Mouse (Mus musculus) hindbrain, embryonic 11.5 days (tissue): ENCODE measurements around the gene Kcna5. TPM values are rescaled to one million over a fixed set of nuclear protein-coding genes. Genes with fewer than 3 reads are reported as not detected.
A peak's percentile ranks its signal among the peaks of the same experiment; 100 is the strongest.

ENCODE experiments used
- ATAC-seq: fragments of 200-750 bp; cut with Nextera tagmentation; 2 replicates; pipeline ENCODE4 v1.8.0; 2017; ENCODE audit warnings: mild to moderate bottlenecking, moderate TSS enrichment, moderate library complexity; ENCODE audit not compliant: low FRiP score
- DNase-seq: peaks from one replicate; pipeline ENCODE4 v3.0.0-alpha.2; 2015; ENCODE audit warnings: low spot score
- H3K27ac ChIP-seq: fragments of 300-500 bp; sonication (generic); 2 replicates; pipeline ENCODE4 v1.5.1; 2014; ENCODE audit warnings: mild to moderate bottlenecking, low read depth, low read length
- H3K27me3 ChIP-seq: fragments of 300-500 bp; sonication (generic); 2 replicates; pipeline ENCODE4 v1.6.1; 2014; ENCODE audit warnings: mild to moderate bottlenecking, low read length, moderate library complexity, mixed read lengths; ENCODE audit not compliant: control insufficient read depth, insufficient read depth
- H3K36me3 ChIP-seq: fragments of 300-500 bp; sonication (generic); 2 replicates; pipeline ENCODE4 v1.6.1; 2014; ENCODE audit warnings: mild to moderate bottlenecking, low read length, moderate library complexity, mixed read lengths; ENCODE audit not compliant: control insufficient read depth, insufficient read depth
- H3K4me1 ChIP-seq: fragments of 300-500 bp; sonication (generic); replicated peaks from 2 replicates; pipeline ENCODE4 v1.6.1; 2014; ENCODE audit warnings: low read length, mixed read lengths; ENCODE audit not compliant: control insufficient read depth, insufficient read depth
- H3K4me2 ChIP-seq: fragments of 300-500 bp; sonication (generic); replicated peaks from 2 replicates; pipeline ENCODE4 v1.6.1; 2014; ENCODE audit warnings: mild to moderate bottlenecking, low read depth, low read length
- H3K4me3 ChIP-seq: fragments of 300-500 bp; sonication (generic); 2 replicates; pipeline ENCODE4 v1.5.1; 2014; ENCODE audit warnings: low read depth, low read length
- H3K9ac ChIP-seq: fragments of 300-500 bp; sonication (generic); 2 replicates; pipeline ENCODE4 v1.6.1; 2014; ENCODE audit warnings: low read depth, low read length
- H3K9me3 ChIP-seq: fragments of 300-500 bp; sonication (generic); 2 replicates; pipeline ENCODE4 v1.6.1; 2016; ENCODE audit warnings: low read length; ENCODE audit not compliant: control insufficient read depth
- WGBS: fragments of 180-500 bp; shearing (Covaris S2); extraction: QIAGEN DNeasy Blood & Tissue Kit; methylation state at CpG from one replicate; pipeline ENCODE4 v1.1.7; 2014; 5-methylcytosine and 5-hydroxymethylcytosine counted together
- polyA plus RNA-seq: library from polyadenylated mRNA; unstranded; fragments of >200 nt; fragmentation: Nextera tagmentation; extraction: Ambion mirVana; gene quantifications from 2 replicates; pipeline ENCODE4 v1.2.1, GENCODE M21; 2014

Kcna5 gene
- polyA plus RNA-seq, 1 experiment from 2014 or later, result 3.9 TPM

- ATAC-seq (0 out of 2 replicates have a peak, but pooled peaks have one; percentile 41), DNase-seq (peak; percentile 70)
- whole genome bisulfite sequencing, result 63% methylated on average over 5 of the region's 5 CpGs
- no peaks in the 10 kb centered on the region for H3K27me3 ChIP-seq
- no peaks in the 10 kb centered on the region for H3K9me3 ChIP-seq
- no peak overlapping the region for H3K27ac ChIP-seq
- 0 out of 2 replicates have a peak, but pooled peaks cover 2% of the 10 kb centered on the region for H3K4me1 ChIP-seq
- no peak overlapping the region for H3K4me2 ChIP-seq
- no peaks in the 10 kb centered on the region for H3K36me3 ChIP-seq
- no peak overlapping the region for H3K9ac ChIP-seq
- no peak overlapping the region for H3K4me3 ChIP-seq
These were observed 37.3 kb downstream of the Kcna5 start for GRCm38 (mm10) chr6:126497878-126498277.

GRCm38 (mm10) chr6:126497173-126497839 is 37.9 kb downstream of the Kcna5 start:
- peak; percentile 33 for DNase-seq
- Histone ChIP-seq H3K9me3 (no peaks in the 10 kb centered on the region), H3K36me3 (no peaks in the 10 kb centered on the region), H3K9ac (no peak overlapping the region), H3K27me3 (no peaks in the 10 kb centered on the region), H3K27ac (no peak overlapping the region), H3K4me2 (no peak overlapping the region), H3K4me1 (no peaks in the 10 kb centered on the region), H3K4me3 (no peak overlapping the region)
- 35% methylated on average over 6 of the region's 6 CpGs for WGBS
- ATAC-seq, result 0 out of 2 replicates have a peak, but pooled peaks have one; percentile 38

GRCm38 (mm10) chr6:126487136-126487535 is 48.1 kb downstream of the Kcna5 start:
- H3K36me3 ChIP-seq, result no peaks in the 10 kb centered on the region
- H3K9ac ChIP-seq, result no peak overlapping the region
- H3K27ac ChIP-seq, result no peak overlapping the region
- no peak overlapping the region for H3K4me3 ChIP-seq
- 52% methylated on average over 4 of the region's 4 CpGs for WGBS
- no peaks in the 10 kb centered on the region for H3K4me1 ChIP-seq
- ATAC-seq (no peak), DNase-seq (no peak)
- no peaks in the 10 kb centered on the region for H3K9me3 ChIP-seq
- H3K27me3 ChIP-seq, result no peaks in the 10 kb centered on the region
- H3K4me2 ChIP-seq, result no peak overlapping the region

- H3K4me1 ChIP-seq, result no peaks in the 10 kb centered on the region
- no peak overlapping the region for H3K4me3 ChIP-seq
- no peak for DNase-seq
- H3K9ac ChIP-seq, result no peak overlapping the region
- ATAC-seq, result no peak
- H3K4me2 ChIP-seq, result no peak overlapping the region
- H3K27me3 ChIP-seq, result no peaks in the 10 kb centered on the region
- H3K9me3 ChIP-seq, result no peaks in the 10 kb centered on the region
- no peak overlapping the region for H3K27ac ChIP-seq
- H3K36me3 ChIP-seq, result no peaks in the 10 kb centered on the region
- WGBS, result 43% methylated on average over 4 of the region's 4 CpGs
These were observed 50.3 kb downstream of the Kcna5 start for GRCm38 (mm10) chr6:126484887-126485286.

GRCm38 (mm10) chr6:126483264-126483867 is 51.8 kb downstream of the Kcna5 start:
- Histone ChIP-seq H3K9me3 (no peaks in the 10 kb centered on the region), H3K27me3 (no peaks in the 10 kb centered on the region), H3K4me1 (no peaks in the 10 kb centered on the region), H3K9ac (no peak overlapping the region), H3K4me3 (no peak overlapping the region), H3K27ac (no peak overlapping the region), H3K36me3 (no peaks in the 10 kb centered on the region), H3K4me2 (no peak overlapping the region)
- 0 out of 2 replicates have a peak, but pooled peaks have one; percentile 35 for ATAC-seq
- DNase-seq, result no peak
- WGBS, result 73% methylated on average over 11 of the region's 11 CpGs

Other genes with a start within 250 kb of the Kcna5 start
- gene Kcna1, start 111.0 kb upstream of the Kcna5 start, polyA plus RNA-seq, result 0.40 and 0.64 TPM in 2 replicates
- gene Kcna6, start 205.3 kb upstream of the Kcna5 start, polyA plus RNA-seq, result 5.0 and 6.2 TPM in 2 replicates